Mouse (Mus musculus) thymus, adult 2 months (tissue): ENCODE measurements around the gene Slc39a11.

Source experiments
- CTCF ChIP-seq: fragments of 200-500 bp; IDR thresholded peaks from 2 replicates; pipeline ENCODE4 v1.5.1; 2012; ENCODE audit warnings: mild to moderate bottlenecking, control low read depth, low read length, moderate library complexity, borderline replicate concordance; ENCODE audit not compliant: control insufficient read depth, poor library complexity, insufficient read depth; ENCODE audit errors: extremely low read depth
- POLR2A ChIP-seq: fragments of 200-500 bp; IDR thresholded peaks from 2 replicates; pipeline ENCODE4 v1.6.1; 2012; ENCODE audit warnings: mild to moderate bottlenecking, low read length, control low read depth, moderate library complexity; ENCODE audit not compliant: control insufficient read depth, poor library complexity, insufficient read depth; ENCODE audit errors: extremely low read depth

- no peak for TF ChIP-seq POLR2A
- peak; percentile 65; the same call in 1 of the 2 replicates for TF ChIP-seq CTCF
These were observed 237.3 kb downstream of the Slc39a11 start for GRCm38 (mm10) chr11:113412545-113412944.
